Mouse (Mus musculus) neural tube, embryonic 12.5 days (tissue): Measurements from ENCODE around the gene Pipox. TPM values are rescaled to one million over a fixed set of nuclear protein-coding genes. Genes with fewer than 3 reads are reported as not detected.

Experiments
- ATAC-seq: fragments of 200-750 bp; cut with Nextera tagmentation; 2 replicates; pipeline ENCODE4 v1.8.0; 2017; ENCODE audit warnings: low read depth, mild to moderate bottlenecking, moderate TSS enrichment, moderate library complexity; ENCODE audit not compliant: low FRiP score
- H3K27ac ChIP-seq: fragments of 300-500 bp; sonication (generic); 2 replicates; pipeline ENCODE4 v1.5.1; 2016
- H3K27me3 ChIP-seq: fragments of 300-500 bp; sonication (generic); replicated peaks from 2 replicates; pipeline ENCODE4 v1.6.1; 2016; ENCODE audit warnings: mild to moderate bottlenecking
- H3K36me3 ChIP-seq: fragments of 300-500 bp; sonication (generic); 2 replicates; pipeline ENCODE4 v1.6.1; 2016; ENCODE audit warnings: mild to moderate bottlenecking
- H3K4me1 ChIP-seq: fragments of 300-500 bp; sonication (generic); 2 replicates; pipeline ENCODE4 v1.6.1; 2016
- H3K4me2 ChIP-seq: fragments of 300-500 bp; sonication (generic); replicated peaks from 2 replicates; pipeline ENCODE4 v1.6.1; 2016; ENCODE audit warnings: mild to moderate bottlenecking
- H3K4me3 ChIP-seq: fragments of 300-500 bp; sonication (generic); 2 replicates; pipeline ENCODE4 v1.5.1; 2016
- H3K9ac ChIP-seq: fragments of 300-500 bp; sonication (generic); 2 replicates; pipeline ENCODE4 v1.6.1; 2016; ENCODE audit warnings: mild to moderate bottlenecking
- H3K9me3 ChIP-seq: fragments of 300-500 bp; sonication (generic); 2 replicates; pipeline ENCODE4 v1.6.1; 2016; ENCODE audit warnings: mild to moderate bottlenecking
- WGBS: fragments of 180-500 bp; shearing (Covaris S2); methylation state at CpG from one replicate; pipeline ENCODE4 v1.1.7; 2016; 5-methylcytosine and 5-hydroxymethylcytosine counted together
- polyA plus RNA-seq: library from polyadenylated mRNA; unstranded; fragments of >200 nt; fragmentation: Nextera tagmentation; extraction: Ambion mirVana; gene quantifications from 2 replicates; pipeline ENCODE4 v1.2.1, GENCODE M21; 2016

Gene Pipox
- polyA plus RNA-seq, 1 experiment from 2014 or later, result 4.7 TPM

DNA sequence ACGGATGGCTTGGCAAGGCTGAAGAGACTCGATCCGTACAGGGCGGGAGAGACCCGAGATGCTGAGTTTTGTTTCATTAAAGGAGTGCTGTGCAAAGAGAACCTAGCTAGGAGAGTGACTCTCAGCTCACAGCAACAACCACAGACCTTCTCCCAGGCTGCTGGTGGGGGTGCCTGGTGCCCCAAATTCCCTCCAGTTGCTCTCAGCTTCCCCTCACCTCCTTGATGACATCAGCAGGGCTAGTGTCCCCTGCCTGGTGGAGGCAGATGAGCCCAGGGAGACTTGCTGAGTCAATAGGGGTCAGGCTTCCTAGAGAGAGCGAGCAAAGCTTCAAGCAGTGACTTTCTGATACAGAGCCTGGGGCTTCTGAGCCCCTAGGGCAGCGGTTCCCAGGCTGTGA, 21.2 kb downstream of the Pipox start:
- ATAC-seq, result no peak
- Histone ChIP-seq H3K9ac (no peak overlapping the region), H3K27ac (peak overlapping the region; percentile 28; the same call in 1 of the 2 replicates), H3K36me3 (no peaks in the 10 kb centered on the region), H3K4me1 (peaks cover 50% of the 10 kb centered on the region), H3K4me2 (peak overlapping the region; percentile 30), H3K9me3 (no peaks in the 10 kb centered on the region), H3K27me3 (peaks cover 41% of the 10 kb centered on the region), H3K4me3 (no peak overlapping the region)
- 7% methylated on average over 7 of the region's 7 CpGs for WGBS

DNA sequence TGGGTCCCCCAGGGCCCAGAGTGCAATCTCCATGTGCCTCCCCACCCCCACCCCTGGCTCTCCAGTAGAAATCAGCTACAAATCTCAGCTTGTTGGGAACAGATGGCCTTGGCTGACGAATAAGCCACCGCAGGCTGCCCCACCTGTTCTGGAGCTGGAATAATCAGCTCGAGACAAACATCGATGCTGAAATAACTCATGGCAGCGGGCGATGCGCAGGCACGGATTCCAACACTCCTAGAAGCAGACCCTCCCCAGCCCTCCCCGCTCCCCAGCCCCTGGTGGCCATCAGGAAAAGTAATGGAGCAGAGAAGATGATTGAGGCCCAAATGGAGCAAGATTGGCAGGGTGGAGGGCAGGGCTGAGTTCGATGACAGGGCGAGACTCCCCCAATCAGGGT, 21.7 kb downstream of the Pipox start:
- ATAC-seq, result 0 out of 2 replicates have a peak, but pooled peaks have one; percentile 14
- no peaks in the 10 kb centered on the region for H3K9me3 ChIP-seq
- no peaks in the 10 kb centered on the region for H3K36me3 ChIP-seq
- H3K4me2 ChIP-seq, result peak overlapping the region; percentile 30
- H3K4me1 ChIP-seq, result peaks cover 54% of the 10 kb centered on the region
- peaks cover 41% of the 10 kb centered on the region for H3K27me3 ChIP-seq
- WGBS, result 2% methylated on average over 11 of the region's 11 CpGs
- H3K9ac ChIP-seq, result no peak overlapping the region
- H3K27ac ChIP-seq, result peak overlapping the region; percentile 28; the same call in 1 of the 2 replicates
- no peak overlapping the region for H3K4me3 ChIP-seq

DNA sequence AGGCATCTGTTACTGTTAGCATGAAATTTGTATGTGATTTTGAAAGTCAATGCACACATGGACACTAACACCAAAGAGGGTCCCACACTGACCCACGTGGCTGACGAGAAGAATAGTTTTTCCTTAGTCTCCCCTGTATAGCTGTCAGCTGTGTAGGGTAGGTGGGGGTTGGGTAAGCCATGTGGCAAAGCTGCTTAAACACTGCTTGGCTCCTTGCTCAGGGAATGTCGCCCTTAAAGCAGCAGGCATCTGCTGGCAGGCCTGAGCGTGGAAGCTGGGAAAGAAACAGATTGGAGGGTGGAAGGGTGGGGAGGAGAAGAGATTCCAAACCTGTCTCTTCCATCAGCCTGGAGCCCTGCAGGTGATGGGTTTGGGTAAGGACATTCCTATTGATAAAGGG, 22.5 kb downstream of the Pipox start:
- H3K4me3 ChIP-seq, result no peak overlapping the region
- peaks cover 57% of the 10 kb centered on the region for H3K4me1 ChIP-seq
- ATAC-seq, result no peak
- H3K27me3 ChIP-seq, result peaks cover 46% of the 10 kb centered on the region
- H3K36me3 ChIP-seq, result no peaks in the 10 kb centered on the region
- H3K9ac ChIP-seq, result no peak overlapping the region
- no peaks in the 10 kb centered on the region for H3K9me3 ChIP-seq
- 26% methylated on average over 4 of the region's 4 CpGs for WGBS
- no peak overlapping the region for H3K27ac ChIP-seq
- H3K4me2 ChIP-seq, result no peak overlapping the region

DNA sequence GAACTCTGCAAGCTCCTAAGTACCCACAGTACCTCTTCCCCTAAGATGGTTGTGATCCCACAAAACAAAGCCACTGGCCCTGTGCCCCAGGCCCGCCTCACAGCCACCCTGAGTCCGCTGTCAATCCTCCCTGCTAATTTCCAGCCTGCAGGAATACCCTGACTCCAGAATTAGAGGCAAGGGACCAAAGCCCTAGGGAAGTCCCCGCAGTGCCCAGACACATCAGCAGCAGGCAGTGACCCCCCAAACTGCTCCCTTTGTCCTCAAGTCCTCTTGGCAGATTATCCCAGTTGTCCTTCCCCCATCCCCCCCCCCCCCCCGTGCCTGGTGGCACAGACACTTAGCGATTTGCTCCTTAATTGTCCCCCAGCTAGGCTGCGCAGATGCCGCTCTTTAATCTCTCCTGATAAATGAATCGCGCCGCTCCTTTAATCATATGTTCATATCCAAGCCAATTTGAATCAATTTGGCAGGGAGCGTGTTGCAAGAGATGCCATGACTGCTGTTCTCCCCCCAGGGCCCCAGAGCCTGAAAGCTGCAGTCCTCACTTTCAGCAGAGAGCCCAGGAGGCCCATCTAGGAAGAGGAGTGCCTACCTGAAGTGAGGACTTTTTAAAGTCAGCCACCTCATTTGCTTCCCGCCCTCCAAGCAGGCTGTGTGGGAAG, 26.3 kb downstream of the Pipox start:
- Histone ChIP-seq H3K4me1 (peaks cover 45% of the 10 kb centered on the region), H3K4me2 (0 out of 2 replicates have a peak overlapping the region, but pooled peaks have one; percentile 4), H3K4me3 (no peak overlapping the region), H3K27ac (no peak overlapping the region), H3K27me3 (peaks cover 40% of the 10 kb centered on the region), H3K9me3 (no peaks in the 10 kb centered on the region), H3K9ac (no peak overlapping the region), H3K36me3 (peaks cover 8% of the 10 kb centered on the region; the same call in 1 of the 2 replicates)
- ATAC-seq, result no peak
- WGBS, result 10% methylated on average over 12 of the region's 12 CpGs

DNA sequence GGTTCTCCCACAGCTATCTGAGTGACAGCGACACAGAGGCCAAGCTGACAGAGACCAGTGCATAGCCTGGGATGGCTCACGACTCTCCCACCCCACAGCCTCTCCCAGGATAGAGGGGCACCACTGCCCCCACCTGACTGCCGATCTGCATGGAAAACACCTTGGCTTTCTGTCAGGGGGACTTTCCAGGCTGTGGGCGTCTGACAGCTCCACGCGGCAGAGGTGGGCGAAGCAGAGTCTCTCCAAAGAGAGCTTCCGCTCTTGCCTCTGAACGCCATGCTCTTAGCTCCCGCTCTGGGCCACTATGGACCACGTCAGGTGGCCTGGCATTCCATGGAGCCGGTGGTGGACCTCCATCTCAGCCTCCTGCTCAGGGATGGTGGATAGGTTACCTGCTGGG, 29.1 kb downstream of the Pipox start:
- H3K27me3 ChIP-seq, result peaks cover 53% of the 10 kb centered on the region
- H3K4me2 ChIP-seq, result no peak overlapping the region
- no peak for ATAC-seq
- no peak overlapping the region for H3K9ac ChIP-seq
- 54% methylated on average over 12 of the region's 12 CpGs for WGBS
- H3K27ac ChIP-seq, result no peak overlapping the region
- H3K9me3 ChIP-seq, result no peaks in the 10 kb centered on the region
- peaks cover 34% of the 10 kb centered on the region for H3K4me1 ChIP-seq
- no peak overlapping the region for H3K4me3 ChIP-seq
- peaks cover 24% of the 10 kb centered on the region for H3K36me3 ChIP-seq

DNA sequence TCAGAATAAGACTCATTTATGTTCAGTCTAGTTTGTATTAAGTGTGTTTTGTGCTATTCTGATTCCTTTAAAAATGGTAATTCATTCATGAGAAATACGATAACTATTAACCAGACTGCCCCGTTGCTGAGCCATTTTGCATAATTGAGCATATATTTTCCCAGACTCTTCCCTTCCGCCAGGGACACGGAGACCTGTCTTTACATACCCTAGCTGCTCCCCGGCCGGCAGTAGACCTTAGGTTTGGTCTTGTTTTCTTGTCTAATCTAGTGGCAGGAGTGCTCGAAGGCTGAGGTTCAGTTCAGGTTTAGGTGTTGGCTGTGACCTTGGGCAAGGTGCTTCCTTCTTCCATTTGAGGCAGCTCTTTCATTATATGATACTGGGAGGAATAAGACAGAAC, 31.0 kb downstream of the Pipox start:
- Histone ChIP-seq H3K9ac (no peak overlapping the region), H3K4me3 (no peak overlapping the region), H3K27ac (no peak overlapping the region), H3K4me2 (no peak overlapping the region), H3K9me3 (no peaks in the 10 kb centered on the region), H3K4me1 (peaks cover 44% of the 10 kb centered on the region), H3K27me3 (peaks cover 57% of the 10 kb centered on the region), H3K36me3 (peaks cover 35% of the 10 kb centered on the region)
- ATAC-seq, result no peak
- 78% methylated on average over 7 of the region's 7 CpGs for WGBS

DNA sequence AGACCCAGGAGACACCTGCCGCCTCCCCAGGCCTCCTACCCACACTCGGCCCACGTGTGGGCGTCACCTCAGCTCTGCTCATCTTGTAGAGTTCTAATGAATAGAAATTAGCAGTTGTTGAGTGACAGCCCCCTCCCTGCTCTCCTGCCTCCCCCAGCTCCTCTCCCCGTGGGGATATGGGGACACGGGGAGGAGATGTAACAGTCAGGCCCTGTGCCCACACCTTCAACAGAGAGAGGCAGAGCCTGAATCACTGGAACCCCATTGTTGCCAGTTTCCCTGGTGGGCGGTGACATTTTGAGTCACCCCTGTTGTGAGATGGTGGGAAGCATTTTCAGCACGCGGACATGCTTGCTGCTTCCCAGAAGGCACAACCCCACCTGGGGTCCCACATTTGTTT, 32.9 kb downstream of the Pipox start:
- no peak overlapping the region for H3K4me2 ChIP-seq
- 80% methylated on average over 9 of the region's 9 CpGs for WGBS

DNA sequence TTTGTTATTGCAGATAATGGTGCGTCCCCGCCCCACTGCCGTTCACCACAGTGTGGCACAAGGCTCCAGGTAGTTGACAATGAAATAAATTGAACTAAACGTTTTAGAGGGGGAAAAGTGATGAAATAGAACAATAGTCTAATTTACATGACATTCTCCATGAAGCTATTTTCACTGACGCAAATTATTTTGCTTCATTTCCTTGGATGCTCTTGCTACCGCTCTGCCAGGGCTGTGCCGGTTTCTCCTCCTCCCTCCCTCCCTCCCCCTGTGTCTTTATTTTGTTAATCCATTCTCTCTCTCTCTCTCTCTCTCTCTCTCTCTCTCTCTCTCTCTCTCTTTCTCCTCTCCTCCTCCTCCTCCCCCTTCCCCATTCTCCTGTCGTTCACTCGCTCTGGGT, 35.3 kb downstream of the Pipox start:
- ATAC-seq, result no peak

More for the DNA sequence above, 32.9 kb downstream of the Pipox start:
- H3K9me3 ChIP-seq, result no peaks in the 10 kb centered on the region
- H3K4me3 ChIP-seq, result no peak overlapping the region
- H3K27me3 ChIP-seq, result peaks cover 59% of the 10 kb centered on the region
- peaks cover 41% of the 10 kb centered on the region for H3K36me3 ChIP-seq
- no peak overlapping the region for H3K27ac ChIP-seq
- no peak for ATAC-seq
- H3K4me1 ChIP-seq, result peaks cover 45% of the 10 kb centered on the region
- no peak overlapping the region for H3K9ac ChIP-seq

DNA sequence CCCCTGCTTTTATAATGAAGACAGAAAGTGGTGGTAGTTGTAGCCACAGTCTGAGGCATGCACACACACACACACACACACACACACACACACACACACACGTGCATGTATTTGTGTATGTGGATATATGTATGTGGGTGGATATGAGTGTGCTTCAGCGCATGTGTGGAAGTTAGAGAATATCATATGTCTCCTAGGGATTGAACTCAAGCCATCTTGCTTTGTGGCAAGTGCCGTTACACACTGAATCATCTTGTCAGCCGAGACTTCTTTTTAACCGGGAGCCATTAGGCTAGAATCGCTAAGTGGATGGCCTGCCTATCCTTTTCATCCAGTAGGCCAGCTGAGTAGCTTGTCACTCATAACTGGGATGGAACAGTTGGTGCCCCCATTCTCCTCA, 36.8 kb downstream of the Pipox start:
- 72% methylated on average over 6 of the region's 6 CpGs for WGBS
- peak overlapping the region; percentile 65; the same call in 1 of the 2 replicates for H3K27ac ChIP-seq
- peaks cover 63% of the 10 kb centered on the region for H3K4me1 ChIP-seq
- H3K9ac ChIP-seq, result no peak overlapping the region
- H3K36me3 ChIP-seq, result peaks cover 52% of the 10 kb centered on the region
- H3K4me3 ChIP-seq, result no peak overlapping the region
- H3K9me3 ChIP-seq, result no peaks in the 10 kb centered on the region
- ATAC-seq, result no peak
- peaks cover 58% of the 10 kb centered on the region for H3K27me3 ChIP-seq
- 0 out of 2 replicates have a peak overlapping the region, but pooled peaks have one; percentile 1 for H3K4me2 ChIP-seq

More for the DNA sequence above, 35.3 kb downstream of the Pipox start:
- Histone ChIP-seq H3K36me3 (peaks cover 44% of the 10 kb centered on the region), H3K4me1 (peaks cover 59% of the 10 kb centered on the region), H3K27ac (no peak overlapping the region), H3K27me3 (peaks cover 55% of the 10 kb centered on the region), H3K4me2 (no peak overlapping the region), H3K9ac (peak overlapping the region; percentile 38; the same call in 1 of the 2 replicates), H3K9me3 (no peaks in the 10 kb centered on the region), H3K4me3 (no peak overlapping the region)
- WGBS, result 27% methylated on average over 9 of the region's 9 CpGs

DNA sequence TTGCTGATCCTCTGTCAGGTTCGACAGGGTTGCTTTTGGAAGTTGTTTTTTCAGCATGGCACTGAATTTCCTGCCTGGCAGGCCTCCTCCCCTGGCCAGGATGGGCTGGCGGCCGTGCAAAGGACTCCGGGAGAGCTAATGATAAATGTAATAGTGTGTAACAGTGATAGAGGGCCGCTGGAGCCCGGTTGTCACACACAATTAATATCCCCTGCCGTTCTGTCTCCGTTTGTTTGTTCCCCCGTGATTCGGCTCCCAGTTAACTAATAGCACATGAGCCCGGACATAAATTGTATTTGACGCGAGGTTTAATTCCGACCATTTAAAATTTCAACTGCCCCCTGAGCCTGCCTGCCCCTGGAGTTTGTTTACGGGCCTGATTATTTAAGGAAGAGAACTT, 38.5 kb downstream of the Pipox start:
- peaks cover 57% of the 10 kb centered on the region for H3K36me3 ChIP-seq
- H3K4me1 ChIP-seq, result peaks cover 77% of the 10 kb centered on the region
- H3K27ac ChIP-seq, result peak overlapping the region; percentile 44
- H3K4me3 ChIP-seq, result no peak overlapping the region
- H3K4me2 ChIP-seq, result 0 out of 2 replicates have a peak overlapping the region, but pooled peaks have one; percentile 1
- H3K9me3 ChIP-seq, result no peaks in the 10 kb centered on the region
- no peak overlapping the region for H3K9ac ChIP-seq
- H3K27me3 ChIP-seq, result peaks cover 47% of the 10 kb centered on the region
- WGBS, result 15% methylated on average over 15 of the region's 15 CpGs
- no peak for ATAC-seq

DNA sequence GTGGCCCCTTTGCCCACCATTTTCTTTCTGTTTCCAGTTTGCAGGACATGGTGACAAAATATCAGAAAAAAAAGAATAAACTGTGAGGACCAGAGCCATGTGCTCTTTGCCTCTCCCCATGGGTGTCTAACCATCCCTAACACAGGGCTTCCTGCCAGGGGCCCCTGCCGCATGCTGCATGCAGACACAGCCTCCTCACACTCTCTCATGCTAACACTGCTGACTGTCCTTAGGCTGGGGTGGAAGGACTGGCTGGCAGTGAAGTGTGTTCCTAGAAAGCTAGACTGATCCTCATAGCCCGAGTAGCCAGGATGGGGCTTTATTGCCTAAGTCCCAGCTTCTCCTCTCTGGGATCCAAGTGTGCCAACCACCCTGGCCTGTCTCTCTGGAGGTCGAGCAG, 39.3 kb downstream of the Pipox start:
- no peak overlapping the region for H3K4me3 ChIP-seq
- peaks cover 56% of the 10 kb centered on the region for H3K36me3 ChIP-seq
- no peaks in the 10 kb centered on the region for H3K9me3 ChIP-seq
- H3K27me3 ChIP-seq, result peaks cover 42% of the 10 kb centered on the region
- 63% methylated on average over 3 of the region's 3 CpGs for WGBS
- no peak overlapping the region for H3K9ac ChIP-seq
- H3K27ac ChIP-seq, result peak overlapping the region; percentile 44; the same call in 1 of the 2 replicates
- peaks cover 82% of the 10 kb centered on the region for H3K4me1 ChIP-seq
- H3K4me2 ChIP-seq, result no peak overlapping the region
- no peak for ATAC-seq

DNA sequence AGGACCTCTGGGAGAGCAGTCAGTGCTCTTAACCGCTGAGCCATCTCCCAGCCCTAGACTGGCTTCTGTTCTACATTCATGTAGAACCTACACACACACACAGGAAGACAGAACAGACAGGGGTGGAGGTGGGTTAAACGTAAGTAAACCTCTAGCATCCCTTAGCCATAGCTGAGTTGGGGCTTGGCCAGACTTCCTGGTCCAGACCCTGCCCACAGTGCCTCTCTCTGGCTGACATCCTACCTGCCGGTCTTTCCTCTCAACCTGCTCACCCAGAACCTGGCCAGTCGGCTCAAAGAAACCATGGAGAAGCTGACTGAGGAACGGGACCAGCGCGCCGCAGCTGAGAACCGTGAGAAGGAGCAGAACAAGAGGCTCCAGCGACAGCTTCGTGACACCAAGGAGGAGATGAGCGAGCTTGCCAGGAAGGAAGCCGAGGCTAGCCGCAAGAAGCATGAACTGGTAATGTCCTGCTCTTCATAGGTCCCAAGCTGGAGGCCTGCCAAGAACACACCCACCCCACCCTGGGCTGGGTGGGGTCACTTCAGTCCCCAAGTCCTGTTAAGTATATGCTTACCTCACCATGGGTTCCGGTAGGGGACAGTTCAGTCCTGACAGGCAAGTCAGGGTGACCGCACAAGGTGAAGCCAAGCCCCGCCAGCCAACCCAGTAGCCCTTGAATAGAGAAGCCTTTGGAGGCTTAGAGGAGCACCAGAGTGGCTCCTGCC, 40.8 kb downstream of the Pipox start:
- Histone ChIP-seq H3K27me3 (peaks cover 28% of the 10 kb centered on the region), H3K36me3 (peaks cover 55% of the 10 kb centered on the region), H3K4me3 (no peak overlapping the region), H3K4me2 (no peak overlapping the region), H3K9me3 (no peaks in the 10 kb centered on the region), H3K27ac (no peak overlapping the region), H3K4me1 (peaks cover 82% of the 10 kb centered on the region), H3K9ac (no peak overlapping the region)
- WGBS, result 95% methylated on average over 17 of the region's 17 CpGs
- no peak for ATAC-seq
